Comparison of ENCODE assay signal across 9 mouse cellular contexts in the genomic region with DNA sequence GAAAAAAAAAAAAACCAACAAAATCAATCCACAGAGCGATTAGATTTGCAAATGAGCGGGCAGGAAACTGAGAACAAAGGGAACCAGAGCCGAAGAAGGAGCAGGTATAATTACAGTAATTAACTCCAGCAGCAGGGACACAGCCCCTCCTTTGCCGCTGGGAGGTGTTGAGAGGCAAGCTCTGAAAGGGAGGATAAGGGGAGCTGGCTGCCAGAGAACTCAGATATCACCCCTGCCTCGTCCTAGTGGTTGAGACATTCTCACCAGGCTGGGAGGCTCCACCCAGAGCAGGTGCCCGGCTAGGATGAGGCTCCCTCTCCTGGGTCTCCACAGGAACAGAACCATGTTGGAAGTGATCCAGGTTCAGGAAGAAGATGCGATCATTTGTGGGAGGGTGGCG.
DNase-seq lines count a peak whose midpoint lies in the region; ATAC-seq and TF ChIP-seq lines count a peak whose summit lies in the region.
"Had no signal": no experiment of that assay in that cellular context is flagged by ENCODE, and none has a peak within 500 bp of the region (broad histone marks: within the 10 kb centered on the region; RNA-seq: fewer than 3 reads in every experiment).

No protein-coding gene starts in this region.

- intact Hi-C loops in left cerebral cortex, adult 2 months (cut with DNase I): loop anchor here (5.0 to 10.0 kb wide), 2 partner anchors 173 to 525 kb away; no protein-coding TSS in a partner anchor

- no peaks in the 10 kb centered on the region for H3K36me3 ChIP-seq in forebrain, embryonic 14.5 days (ENCODE audit: control insufficient read depth, insufficient read depth, low read length)
- H3K36me3 ChIP-seq: embryonic facial prominence, embryonic 12.5 days had no signal

- 3% methylated on average over 8 of the region's 8 CpGs for WGBS in forebrain, embryonic 14.5 days

- ATAC-seq in forebrain, embryonic 14.5 days: peak; percentile 94

- H3K27me3 ChIP-seq in forebrain, embryonic 14.5 days (replicated peaks; ENCODE audit: control insufficient read depth, insufficient read depth, low read length): no peaks in the 10 kb centered on the region
- H3K27me3 ChIP-seq: embryonic facial prominence, embryonic 12.5 days had no signal

- no peak overlapping the region for H3K9ac ChIP-seq in forebrain, embryonic 14.5 days (ENCODE audit: low read length)
- H3K9ac ChIP-seq: embryonic facial prominence, embryonic 12.5 days had no signal

- H3K9me3 ChIP-seq in forebrain, embryonic 14.5 days (replicated peaks; ENCODE audit: control insufficient read depth, low read length): no peaks in the 10 kb centered on the region
- H3K9me3 ChIP-seq: embryonic facial prominence, embryonic 12.5 days had no signal

- no peak overlapping the region for H3K4me3 ChIP-seq in forebrain, embryonic 14.5 days (ENCODE audit: low read depth, low read length)
- no peak overlapping the region for H3K4me3 ChIP-seq in left cerebral cortex, adult 2 months
- H3K4me3 ChIP-seq: embryonic facial prominence, embryonic 12.5 days had no signal

- peak overlapping the region; percentile 14; the same call in 1 of the 2 replicates for H3K4me2 ChIP-seq in forebrain, embryonic 14.5 days (ENCODE audit: low read length)
- H3K4me2 ChIP-seq: embryonic facial prominence, embryonic 12.5 days had no signal

- DNase-seq in kidney, postnatal 14 days: peak; percentile 1
- no peak for DNase-seq in kidney, adult 11 months
- peak; percentile 83 for DNase-seq in forebrain, embryonic 14.5 days (ENCODE audit: low spot score)
- peak; percentile 13 to 26 for DNase-seq in left cerebral cortex, adult 2 months (ENCODE audit: extremely low spot score in 1 of 2, low spot score in 2 of 2)
- DNase-seq in right cerebral cortex, adult 2 months (ENCODE audit: low spot score in 2 of 2): peak; percentile 10 to 21
- DNase-seq in urinary bladder, postnatal 4 days (ENCODE audit: low spot score in 2 of 2): no peak
- DNase-seq in urinary bladder, postnatal 36 days (ENCODE audit: low spot score in 2 of 2): no peak
- DNase-seq in adrenal gland, postnatal 25 days: no peak

- peak overlapping the region; percentile 77; the same call in 1 of the 2 replicates for H3K27ac ChIP-seq in forebrain, embryonic 14.5 days (ENCODE audit: low read depth, low read length)
- no peak overlapping the region for H3K27ac ChIP-seq in left cerebral cortex, adult 2 months
- H3K27ac ChIP-seq: embryonic facial prominence, embryonic 12.5 days had no signal

- H3K4me1 ChIP-seq in forebrain, embryonic 14.5 days (ENCODE audit: control insufficient read depth, insufficient read depth, low read length): no peaks in the 10 kb centered on the region
- H3K4me1 ChIP-seq: embryonic facial prominence, embryonic 12.5 days had no signal

- TF ChIP-seq CTCF in left cerebral cortex, adult 2 months (IDR thresholded peaks at IDR 0.05): no peak; the same call in none of the 2 replicates

Comparison
In these comparisons a context has a peak if more than half of its experiments do, and no peak if none do; other contexts are left out.
1. DNase-seq: peak in kidney, postnatal 14 days (single experiment), forebrain, embryonic 14.5 days (single experiment), left cerebral cortex, adult 2 months (2 of 2) and right cerebral cortex, adult 2 months (2 of 2); none in kidney, adult 11 months (single experiment), urinary bladder, postnatal 4 days (0 of 2), urinary bladder, postnatal 36 days (0 of 2) and adrenal gland, postnatal 25 days (single experiment).